Mouse (Mus musculus) G1E (cell line): ENCODE results near the gene Dscam.

Experiments used
- CTCF ChIP-seq: IDR thresholded peaks from 2 replicates; pipeline ENCODE4 v1.5.1; 2012; ENCODE audit warnings: low read depth, low read length, inconsistent platforms, mixed read lengths
- GATA1 ChIP-seq: IDR thresholded peaks from 2 replicates; pipeline ENCODE4 v1.6.1; 2012; ENCODE audit warnings: borderline replicate concordance, low read length, inconsistent platforms, mixed read lengths
- POLR2AphosphoS5 ChIP-seq: IDR thresholded peaks from 2 replicates; pipeline ENCODE4 v1.6.1; 2012; ENCODE audit warnings: low read depth, low read length, inconsistent platforms; ENCODE audit not compliant: insufficient replicate concordance
- TAL1 ChIP-seq: conservative IDR thresholded peaks from 2 replicates; pipeline ENCODE4 v1.6.1; 2012; ENCODE audit warnings: low read depth, low read length, inconsistent platforms, mixed read lengths

DNA sequence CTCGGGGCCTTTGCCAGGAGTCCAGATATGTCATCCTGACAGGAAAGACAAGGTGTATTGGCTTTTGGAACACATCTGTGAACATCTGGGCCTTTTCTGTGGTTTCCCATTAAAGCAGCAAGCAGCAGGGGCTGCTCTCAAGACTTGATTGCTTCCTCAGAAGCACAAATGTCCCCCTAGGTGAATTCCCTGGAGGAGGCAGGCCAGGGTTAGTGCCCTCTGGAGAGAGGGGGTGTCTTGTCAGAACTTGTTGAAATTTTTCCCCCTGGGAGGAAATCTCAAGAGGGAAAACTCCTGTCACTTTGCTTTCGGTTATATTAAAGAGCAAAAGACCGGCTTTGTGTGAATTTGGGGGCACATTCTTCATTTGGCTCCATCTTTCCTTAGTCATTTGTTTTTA, 1.9 kb downstream of the Dscam start:
- no peak for TF ChIP-seq CTCF
- TF ChIP-seq GATA1: no peak
- TF ChIP-seq POLR2AphosphoS5: no peak
- no peak for TF ChIP-seq TAL1
